Mouse (Mus musculus) stomach, postnatal 0 days (tissue): ENCODE measurements around the gene Adk.

Source experiments
- CTCF ChIP-seq: IDR thresholded peaks from 2 replicates; pipeline ENCODE4 v1.5.1; 2016; ENCODE audit warnings: antibody characterized with exemption, low read depth, mild to moderate bottlenecking, moderate library complexity
- EP300 ChIP-seq: optimal IDR thresholded peaks from 2 replicates; pipeline ENCODE3; 2016; ENCODE audit warnings: antibody characterized with exemption

DNA sequence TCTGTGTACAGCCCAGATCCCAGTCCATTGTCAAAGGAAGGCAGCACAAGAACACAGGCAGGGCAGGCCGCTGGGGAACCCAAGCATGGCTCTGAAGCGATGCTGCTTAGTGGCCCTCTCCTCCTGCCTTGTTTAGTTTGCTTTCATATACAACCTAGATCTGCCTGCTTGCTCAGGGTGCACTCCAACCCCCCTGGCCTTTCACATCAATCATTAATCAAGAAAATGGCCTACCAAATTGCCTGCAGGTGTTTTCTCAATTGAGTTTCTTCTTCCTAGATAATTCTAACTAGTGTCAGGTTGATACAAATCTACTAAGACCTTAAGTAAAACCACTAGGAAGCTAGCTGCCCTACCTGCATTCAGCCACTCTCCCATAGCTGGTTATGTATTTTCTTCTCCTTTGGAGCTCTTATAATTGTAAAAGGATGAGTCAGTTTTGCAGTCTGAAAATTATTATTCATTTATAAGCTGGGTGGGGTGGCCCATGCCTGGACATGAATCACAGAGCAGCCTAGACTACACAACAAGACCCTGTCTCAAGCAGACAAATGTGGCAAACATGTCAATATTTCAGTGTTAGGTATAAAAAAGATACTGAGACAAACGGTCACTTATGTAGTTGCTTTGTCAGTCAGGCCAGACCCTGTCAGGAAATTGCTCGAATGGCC, 35.2 kb downstream of the Adk start:
- no peak for TF ChIP-seq CTCF
- TF ChIP-seq EP300 = no peak
